Mouse (Mus musculus) intestine, postnatal 0 days (tissue): Measurements from ENCODE around the gene Asap3. TPM values are rescaled to one million over a fixed set of nuclear protein-coding genes. Genes with fewer than 3 reads are reported as not detected.

ENCODE experiments used
- ATAC-seq: fragments of 200-750 bp; cut with Nextera tagmentation; 2 replicates; pipeline ENCODE4 v1.8.0; 2017; ENCODE audit warnings: mild to moderate bottlenecking, moderate TSS enrichment, moderate library complexity
- H3K27ac ChIP-seq: fragments of 300-500 bp; sonication (generic); 2 replicates; pipeline ENCODE4 v1.5.1; 2014; ENCODE audit warnings: mild to moderate bottlenecking, low read depth, low read length, moderate library complexity
- H3K27me3 ChIP-seq: fragments of 300-500 bp; sonication (generic); replicated peaks from 2 replicates; pipeline ENCODE4 v1.6.1; 2014; ENCODE audit warnings: low read length, mixed read lengths; ENCODE audit not compliant: control insufficient read depth, insufficient read depth
- H3K36me3 ChIP-seq: fragments of 300-500 bp; sonication (generic); 2 replicates; pipeline ENCODE4 v1.6.1; 2014; ENCODE audit warnings: mild to moderate bottlenecking, moderate library complexity; ENCODE audit not compliant: control insufficient read depth, insufficient read depth
- H3K4me1 ChIP-seq: fragments of 300-500 bp; sonication (generic); replicated peaks from 2 replicates; pipeline ENCODE4 v1.6.1; 2014; ENCODE audit warnings: antibody characterized with exemption, low read length, mixed read lengths; ENCODE audit not compliant: control insufficient read depth, insufficient read depth
- H3K4me2 ChIP-seq: fragments of 300-500 bp; sonication (generic); replicated peaks from 2 replicates; pipeline ENCODE4 v1.6.1; 2014; ENCODE audit warnings: low read depth, mild to moderate bottlenecking, moderate library complexity
- H3K4me3 ChIP-seq: fragments of 300-500 bp; sonication (generic); 2 replicates; pipeline ENCODE4 v1.5.1; 2014; ENCODE audit warnings: low read depth, low read length
- H3K9ac ChIP-seq: fragments of 300-500 bp; sonication (generic); 2 replicates; pipeline ENCODE4 v1.6.1; 2014; ENCODE audit warnings: mild to moderate bottlenecking, low read depth, low read length
- H3K9me3 ChIP-seq: fragments of 300-500 bp; sonication (generic); 2 replicates; pipeline ENCODE4 v1.6.1; 2016; ENCODE audit warnings: mixed run types; ENCODE audit not compliant: control insufficient read depth
- CTCF ChIP-seq: sonication (generic); IDR thresholded peaks from 2 replicates; pipeline ENCODE4 v1.5.1; 2016; ENCODE audit warnings: low read depth, mild to moderate bottlenecking, control low read depth, antibody characterized with exemption, moderate library complexity
- WGBS: fragments of 180-500 bp; shearing (Covaris S2); extraction: QIAGEN DNeasy Blood & Tissue Kit; methylation state at CpG from one replicate; pipeline ENCODE4 v1.1.7; 2014; 5-methylcytosine and 5-hydroxymethylcytosine counted together
- polyA plus RNA-seq: library from polyadenylated mRNA; unstranded; fragments of >200 nt; fragmentation: Nextera tagmentation; extraction: Ambion mirVana; gene quantifications from 2 replicates; pipeline ENCODE4 v1.2.1, GENCODE M21; 2015

Gene Asap3
- polyA plus RNA-seq, 1 experiment from 2014 or later = 0.95 TPM

GRCm38 (mm10) chr4:136210931-136211330, 4.8 kb downstream of the Asap3 start:
- H3K27ac ChIP-seq = no peak overlapping the region
- no peak for ATAC-seq
- H3K9me3 ChIP-seq = no peaks in the 10 kb centered on the region
- H3K9ac ChIP-seq = no peak overlapping the region
- no peaks in the 10 kb centered on the region for H3K27me3 ChIP-seq
- H3K36me3 ChIP-seq = no peaks in the 10 kb centered on the region
- H3K4me2 ChIP-seq = no peak overlapping the region
- no peak overlapping the region for H3K4me3 ChIP-seq
- TF ChIP-seq CTCF = no peak
- 81% methylated on average over 9 of the region's 9 CpGs for WGBS
- H3K4me1 ChIP-seq = peaks cover 6% of the 10 kb centered on the region; the same call in 1 of the 2 replicates

GRCm38 (mm10) chr4:136213629-136214028, 7.5 kb downstream of the Asap3 start:
- Histone ChIP-seq H3K27ac (no peak overlapping the region), H3K9me3 (no peaks in the 10 kb centered on the region)

GRCm38 (mm10) chr4:136214828-136215227, 8.7 kb downstream of the Asap3 start:
- H3K36me3 ChIP-seq = no peaks in the 10 kb centered on the region
- H3K9ac ChIP-seq = no peak overlapping the region
- ATAC-seq = no peak
- H3K4me1 ChIP-seq = peaks cover 2% of the 10 kb centered on the region; the same call in 1 of the 2 replicates
- no peak overlapping the region for H3K4me3 ChIP-seq
- TF ChIP-seq CTCF = no peak
- no peaks in the 10 kb centered on the region for H3K9me3 ChIP-seq
- WGBS = 81% methylated on average over 8 of the region's 8 CpGs
- no peak overlapping the region for H3K4me2 ChIP-seq
- H3K27ac ChIP-seq = no peak overlapping the region
- no peaks in the 10 kb centered on the region for H3K27me3 ChIP-seq

More at GRCm38 (mm10) chr4:136213629-136214028, 7.5 kb downstream of the Asap3 start:
- Histone ChIP-seq H3K4me3 (no peak overlapping the region), H3K27me3 (no peaks in the 10 kb centered on the region), H3K4me2 (no peak overlapping the region), H3K4me1 (no peaks in the 10 kb centered on the region; the same call in 1 of the 2 replicates), H3K36me3 (no peaks in the 10 kb centered on the region), H3K9ac (no peak overlapping the region)
- ATAC-seq = 0 out of 2 replicates have a peak, but pooled peaks have one; percentile 20
- WGBS = 46% methylated on average over 7 of the region's 7 CpGs
- no peak for TF ChIP-seq CTCF

- Histone ChIP-seq H3K4me3 (no peak overlapping the region), H3K27me3 (no peaks in the 10 kb centered on the region), H3K9me3 (no peaks in the 10 kb centered on the region), H3K4me1 (peaks cover 2% of the 10 kb centered on the region; the same call in 1 of the 2 replicates), H3K4me2 (no peak overlapping the region), H3K27ac (no peak overlapping the region), H3K9ac (no peak overlapping the region), H3K36me3 (no peaks in the 10 kb centered on the region)
- WGBS = 74% methylated on average over 8 of the region's 8 CpGs
- TF ChIP-seq CTCF = no peak
- no peak for ATAC-seq
These were observed 9.4 kb downstream of the Asap3 start for GRCm38 (mm10) chr4:136215576-136215975.

GRCm38 (mm10) chr4:136217063-136217462, 10.9 kb downstream of the Asap3 start:
- H3K9me3 ChIP-seq = no peaks in the 10 kb centered on the region
- no peak overlapping the region for H3K27ac ChIP-seq
- TF ChIP-seq CTCF = no peak
- no peak overlapping the region for H3K4me3 ChIP-seq
- H3K4me1 ChIP-seq = peaks cover 2% of the 10 kb centered on the region; the same call in 1 of the 2 replicates
- no peak overlapping the region for H3K4me2 ChIP-seq
- no peak for ATAC-seq
- no peaks in the 10 kb centered on the region for H3K36me3 ChIP-seq
- H3K9ac ChIP-seq = no peak overlapping the region
- no peaks in the 10 kb centered on the region for H3K27me3 ChIP-seq
- 50% methylated on average over 10 of the region's 10 CpGs for WGBS

- Histone ChIP-seq H3K27me3 (no peaks in the 10 kb centered on the region), H3K4me3 (no peak overlapping the region), H3K4me2 (peak overlapping the region; percentile 44), H3K36me3 (no peaks in the 10 kb centered on the region), H3K4me1 (peaks cover 2% of the 10 kb centered on the region; the same call in 1 of the 2 replicates), H3K27ac (peak overlapping the region; percentile 50; the same call in 1 of the 2 replicates), H3K9ac (no peak overlapping the region; the same call in 1 of the 2 replicates), H3K9me3 (no peaks in the 10 kb centered on the region)
- 36% methylated on average over 18 of the region's 18 CpGs for WGBS
- ATAC-seq = no peak
- TF ChIP-seq CTCF = peak; percentile 57
These were observed 12.5 kb downstream of the Asap3 start for GRCm38 (mm10) chr4:136218595-136219214.
